Mouse (Mus musculus): ENCODE results near the gene Laptm5. TPM values are rescaled to one million over a fixed set of nuclear protein-coding genes. Genes with fewer than 3 reads are reported as not detected.

Gene Laptm5
- total RNA-seq, 1 experiment, result 40.0 TPM

DNA sequence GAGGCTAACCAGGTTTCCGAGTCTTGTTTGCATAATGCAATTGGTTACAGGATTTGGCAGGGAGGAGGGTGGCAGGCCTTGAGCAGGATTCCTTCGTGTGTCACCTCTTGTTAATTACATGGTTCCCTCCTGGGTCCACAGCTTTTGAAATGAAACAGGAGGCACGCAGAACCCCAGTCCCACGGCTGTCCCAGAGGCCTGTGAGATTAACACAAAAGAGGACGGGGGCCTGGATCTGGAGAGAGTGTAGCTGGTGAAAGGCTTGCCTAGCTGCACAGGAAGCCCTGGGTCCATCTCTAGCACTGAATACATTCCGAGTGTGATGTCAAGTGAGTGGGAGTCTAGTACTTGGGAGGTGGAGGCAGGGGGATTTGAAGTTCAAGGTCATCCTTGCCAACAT is 46.8 kb downstream of the Laptm5 start:
- DNase-seq (ENCODE audit: low read depth, low spot score), result no peak
- no peaks in the 10 kb centered on the region for H3K4me1 ChIP-seq (ENCODE audit: control insufficient read depth in 2 of 2, insufficient read depth in 2 of 2, low read length in 2 of 2, poor library complexity in 1 of 2)
- H3K9ac ChIP-seq (ENCODE audit: insufficient read depth, low read depth, low read length, poor library complexity, severe bottlenecking), result no peak overlapping the region
- no peak for TF ChIP-seq MAFK (IDR thresholded peaks at IDR 0.05; ENCODE audit: insufficient read depth, low read depth, low read length)
- no peak for TF ChIP-seq ZNF384 (IDR thresholded peaks at IDR 0.05; ENCODE audit: low read depth, low read length)
- no peak for TF ChIP-seq ZC3H11A (IDR thresholded peaks at IDR 0.05; ENCODE audit: borderline replicate concordance, low read depth, low read length)
- no peak for TF ChIP-seq HCFC1 (IDR thresholded peaks at IDR 0.05; ENCODE audit: borderline replicate concordance, insufficient read depth, low read length)
- TF ChIP-seq CHD2 (IDR thresholded peaks at IDR 0.05; ENCODE audit: low read depth, low read length), result no peak
- no peak overlapping the region for H3K4me3 ChIP-seq (ENCODE audit: insufficient read depth in 1 of 2, low read depth in 1 of 2, low read length in 2 of 2, poor library complexity in 1 of 2, severe bottlenecking in 1 of 2)
- no peaks in the 10 kb centered on the region for H3K9me3 ChIP-seq (ENCODE audit: control insufficient read depth, insufficient read depth, low read depth, low read length)
- no peaks in the 10 kb centered on the region for H3K36me3 ChIP-seq (ENCODE audit: control insufficient read depth, insufficient read depth, low read length, poor library complexity, severe bottlenecking)
- H3K27ac ChIP-seq (ENCODE audit: insufficient read depth, low read depth, low read length, poor library complexity, severe bottlenecking), result no peak overlapping the region
- in situ Hi-C loops (cut with MboI; ENCODE audit: low sequenced_read_pairs in 2 of 2, unreplicated experiment in 2 of 2), result loop anchor here (5.0 to 25.0 kb wide), 4 partner anchors 75 to 878 kb away; partner anchors contain the start of genes Mecr (in 1 of the 2) and Ptpru (in 1 of the 2)

DNA sequence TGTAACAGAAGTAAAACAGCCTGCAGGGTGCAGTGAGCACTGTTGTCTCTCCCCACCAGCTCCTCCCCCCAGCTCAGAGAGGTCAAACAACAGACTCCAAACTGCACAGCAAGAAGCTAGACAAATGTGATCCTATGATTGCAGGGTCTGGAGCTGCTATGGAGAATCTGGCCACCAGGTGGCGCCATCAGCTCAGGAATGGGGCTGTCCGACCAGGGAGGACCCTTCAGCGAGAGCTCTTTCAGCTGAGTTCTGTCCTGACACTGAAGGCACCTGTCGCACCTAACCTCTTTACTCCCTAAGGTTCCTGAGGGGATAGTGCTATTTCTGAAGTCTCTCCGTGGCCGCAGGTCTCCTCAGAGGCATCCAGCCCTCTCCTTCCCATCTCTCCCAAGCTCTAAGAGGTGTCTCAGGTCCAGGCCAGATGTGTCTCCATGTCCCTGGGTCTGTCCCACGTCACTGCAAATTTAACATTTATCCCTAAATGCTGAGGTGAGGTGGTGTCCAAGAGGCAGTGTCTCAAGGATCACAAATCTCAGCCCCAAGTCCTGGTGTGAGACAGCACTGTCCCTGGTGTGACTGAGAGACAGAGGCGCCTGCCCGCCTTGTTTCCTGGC is 47.3 kb downstream of the Laptm5 start:
- H3K4me1 ChIP-seq (ENCODE audit: control insufficient read depth in 2 of 2, insufficient read depth in 2 of 2, low read length in 2 of 2, poor library complexity in 1 of 2), result no peaks in the 10 kb centered on the region

DNA sequence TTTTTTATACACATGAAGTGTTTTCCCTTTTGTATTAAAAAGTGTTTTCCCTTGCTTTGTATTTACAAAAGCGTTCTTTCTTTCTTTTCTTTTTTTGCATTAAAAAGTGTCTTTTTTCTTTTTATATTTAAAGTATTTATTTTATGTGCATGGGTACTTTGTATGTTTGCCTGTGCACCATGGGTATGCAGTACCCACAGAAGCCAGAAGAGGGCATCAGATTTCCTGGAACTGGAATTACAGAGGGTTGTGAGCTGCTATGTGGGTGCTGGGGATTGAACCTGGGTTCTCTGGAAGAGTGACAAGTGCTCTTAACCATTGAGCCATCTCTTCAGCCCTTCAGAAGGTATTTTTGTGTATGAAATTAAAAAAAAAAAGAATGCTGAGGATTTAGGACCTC is 58.4 kb downstream of the Laptm5 start:
- DNase-seq (ENCODE audit: low read depth, low spot score), result no peak
- H3K36me3 ChIP-seq (ENCODE audit: control insufficient read depth, insufficient read depth, low read length, poor library complexity, severe bottlenecking), result no peaks in the 10 kb centered on the region
- H3K9ac ChIP-seq (ENCODE audit: insufficient read depth, low read depth, low read length, poor library complexity, severe bottlenecking), result no peak overlapping the region
- H3K27ac ChIP-seq (ENCODE audit: insufficient read depth, low read depth, low read length, poor library complexity, severe bottlenecking), result no peak overlapping the region
- TF ChIP-seq HCFC1 (IDR thresholded peaks at IDR 0.05; ENCODE audit: borderline replicate concordance, insufficient read depth, low read length) (no peak), ZNF384 (IDR thresholded peaks at IDR 0.05; ENCODE audit: low read depth, low read length) (no peak), CHD2 (IDR thresholded peaks at IDR 0.05; ENCODE audit: low read depth, low read length) (no peak), ZC3H11A (IDR thresholded peaks at IDR 0.05; ENCODE audit: borderline replicate concordance, low read depth, low read length) (no peak)
- no peaks in the 10 kb centered on the region for H3K4me1 ChIP-seq (ENCODE audit: control insufficient read depth in 2 of 2, insufficient read depth in 2 of 2, low read length in 2 of 2, poor library complexity in 1 of 2)
- in situ Hi-C loops (cut with MboI; ENCODE audit: low sequenced_read_pairs in 2 of 2, unreplicated experiment in 2 of 2), result loop anchor here (25.0 kb wide), 2 partner anchors 166 to 866 kb away; partner anchors contain the start of genes Mecr (in 1 of the 2) and Ptpru (in 1 of the 2)
- no peak overlapping the region for H3K4me3 ChIP-seq (ENCODE audit: insufficient read depth in 1 of 2, low read depth in 1 of 2, low read length in 2 of 2, poor library complexity in 1 of 2, severe bottlenecking in 1 of 2)
- H3K9me3 ChIP-seq (ENCODE audit: control insufficient read depth, insufficient read depth, low read depth, low read length), result no peaks in the 10 kb centered on the region

More for the DNA sequence above, 47.3 kb downstream of the Laptm5 start:
- peak; percentile 99 for TF ChIP-seq ZC3H11A (IDR thresholded peaks at IDR 0.05; ENCODE audit: borderline replicate concordance, low read depth, low read length)
- TF ChIP-seq ZNF384 (IDR thresholded peaks at IDR 0.05; ENCODE audit: low read depth, low read length), result no peak
- no peak for TF ChIP-seq MAFK (IDR thresholded peaks at IDR 0.05; ENCODE audit: insufficient read depth, low read depth, low read length)
- DNase-seq (ENCODE audit: low read depth, low spot score), result peak; percentile 62
- no peaks in the 10 kb centered on the region for H3K36me3 ChIP-seq (ENCODE audit: control insufficient read depth, insufficient read depth, low read length, poor library complexity, severe bottlenecking)
- no peaks in the 10 kb centered on the region for H3K9me3 ChIP-seq (ENCODE audit: control insufficient read depth, insufficient read depth, low read depth, low read length)
- H3K9ac ChIP-seq (ENCODE audit: insufficient read depth, low read depth, low read length, poor library complexity, severe bottlenecking), result no peak overlapping the region
- no peak overlapping the region for H3K4me3 ChIP-seq (ENCODE audit: insufficient read depth in 1 of 2, low read depth in 1 of 2, low read length in 2 of 2, poor library complexity in 1 of 2, severe bottlenecking in 1 of 2)
- in situ Hi-C loops (cut with MboI; ENCODE audit: low sequenced_read_pairs in 2 of 2, unreplicated experiment in 2 of 2), result loop anchor here (5.0 to 25.0 kb wide), 4 partner anchors 75 to 877 kb away; partner anchors contain the start of genes Mecr (in 1 of the 2) and Ptpru (in 1 of the 2)
- no peak overlapping the region for H3K27ac ChIP-seq (ENCODE audit: insufficient read depth, low read depth, low read length, poor library complexity, severe bottlenecking)

DNA sequence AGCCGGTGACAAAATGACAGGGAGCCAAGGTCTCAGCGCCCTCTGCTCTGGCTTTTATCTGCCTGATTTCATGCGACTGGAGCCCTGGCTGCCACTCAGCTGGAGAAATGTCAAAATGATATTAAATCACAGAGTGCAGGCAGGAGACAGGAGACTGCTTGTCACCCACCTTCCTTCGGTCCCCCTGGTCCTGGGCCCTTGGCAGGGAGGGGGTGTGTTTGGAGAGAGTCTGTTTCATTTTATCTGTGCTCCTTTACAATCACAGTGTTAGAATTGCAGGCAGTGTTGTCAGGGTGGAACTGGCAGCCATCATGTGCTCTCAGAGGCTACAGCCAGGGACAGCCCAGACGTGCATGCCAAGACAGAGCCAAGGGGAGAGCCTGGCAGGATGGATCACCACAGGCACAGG is 59.5 kb downstream of the Laptm5 start:
- no peak for TF ChIP-seq MAFK (IDR thresholded peaks at IDR 0.05; ENCODE audit: insufficient read depth, low read depth, low read length)
- TF ChIP-seq HCFC1 (IDR thresholded peaks at IDR 0.05; ENCODE audit: borderline replicate concordance, insufficient read depth, low read length), result no peak
- no peak for TF ChIP-seq ZC3H11A (IDR thresholded peaks at IDR 0.05; ENCODE audit: borderline replicate concordance, low read depth, low read length)
- no peak for TF ChIP-seq ZNF384 (IDR thresholded peaks at IDR 0.05; ENCODE audit: low read depth, low read length)
- no peak for TF ChIP-seq CHD2 (IDR thresholded peaks at IDR 0.05; ENCODE audit: low read depth, low read length)
- H3K27ac ChIP-seq (ENCODE audit: insufficient read depth, low read depth, low read length, poor library complexity, severe bottlenecking), result no peak overlapping the region
- no peaks in the 10 kb centered on the region for H3K36me3 ChIP-seq (ENCODE audit: control insufficient read depth, insufficient read depth, low read length, poor library complexity, severe bottlenecking)
- in situ Hi-C loops (cut with MboI; ENCODE audit: low sequenced_read_pairs in 2 of 2, unreplicated experiment in 2 of 2), result loop anchor here (25.0 kb wide), 2 partner anchors 165 to 865 kb away; partner anchors contain the start of genes Mecr (in 1 of the 2) and Ptpru (in 1 of the 2)
- no peak overlapping the region for H3K9ac ChIP-seq (ENCODE audit: insufficient read depth, low read depth, low read length, poor library complexity, severe bottlenecking)
- no peak for DNase-seq (ENCODE audit: low read depth, low spot score)
- H3K4me1 ChIP-seq (ENCODE audit: control insufficient read depth in 2 of 2, insufficient read depth in 2 of 2, low read length in 2 of 2, poor library complexity in 1 of 2), result no peaks in the 10 kb centered on the region
- no peak overlapping the region for H3K4me3 ChIP-seq (ENCODE audit: insufficient read depth in 1 of 2, low read depth in 1 of 2, low read length in 2 of 2, poor library complexity in 1 of 2, severe bottlenecking in 1 of 2)
- no peaks in the 10 kb centered on the region for H3K9me3 ChIP-seq (ENCODE audit: control insufficient read depth, insufficient read depth, low read depth, low read length)
